Mouse (Mus musculus) testis, postnatal 14 days (tissue): Measurements from ENCODE around the gene Tmem39a.

ENCODE experiments used
- DNase-seq: peaks from one replicate; pipeline ENCODE4 v3.0.0; 2021; ENCODE audit warnings: low spot score

Gene Tmem39a

DNA sequence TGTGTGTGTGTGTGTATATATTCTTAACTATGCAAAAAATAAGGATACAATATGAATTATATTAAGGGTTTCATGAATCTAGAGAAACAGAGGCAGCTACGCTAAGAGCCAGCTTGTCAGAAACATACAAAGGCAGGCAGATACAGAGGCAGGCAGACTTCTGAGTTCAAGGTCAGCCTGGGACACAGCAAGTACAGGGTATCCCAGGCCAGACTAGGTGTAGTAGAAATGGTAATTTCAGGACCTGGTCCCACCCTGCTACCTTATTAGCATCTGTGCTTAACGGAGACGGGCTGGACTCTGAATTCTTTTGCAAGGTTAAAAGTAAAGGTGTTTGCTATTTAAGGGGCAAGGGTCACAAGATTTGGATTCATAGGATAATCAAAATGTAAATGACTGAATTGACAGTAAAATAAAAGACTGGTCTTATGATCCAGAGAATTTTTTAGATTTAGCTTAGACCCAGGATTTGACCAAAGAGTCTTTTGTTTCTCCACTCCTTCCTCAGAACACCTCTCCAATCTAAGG lies at the start of gene Tmem39a:
Tmem39a (plus strand) TSS at position 478 of the 528 bp plus-strand sequence.
- no peak for DNase-seq

GRCm38 (mm10) chr16:38510846-38511245 lies 47.7 kb upstream of the Tmem39a start:
- no peak for DNase-seq

GRCm38 (mm10) chr16:38519140-38519539 lies 39.4 kb upstream of the Tmem39a start:
- no peak for DNase-seq

DNA sequence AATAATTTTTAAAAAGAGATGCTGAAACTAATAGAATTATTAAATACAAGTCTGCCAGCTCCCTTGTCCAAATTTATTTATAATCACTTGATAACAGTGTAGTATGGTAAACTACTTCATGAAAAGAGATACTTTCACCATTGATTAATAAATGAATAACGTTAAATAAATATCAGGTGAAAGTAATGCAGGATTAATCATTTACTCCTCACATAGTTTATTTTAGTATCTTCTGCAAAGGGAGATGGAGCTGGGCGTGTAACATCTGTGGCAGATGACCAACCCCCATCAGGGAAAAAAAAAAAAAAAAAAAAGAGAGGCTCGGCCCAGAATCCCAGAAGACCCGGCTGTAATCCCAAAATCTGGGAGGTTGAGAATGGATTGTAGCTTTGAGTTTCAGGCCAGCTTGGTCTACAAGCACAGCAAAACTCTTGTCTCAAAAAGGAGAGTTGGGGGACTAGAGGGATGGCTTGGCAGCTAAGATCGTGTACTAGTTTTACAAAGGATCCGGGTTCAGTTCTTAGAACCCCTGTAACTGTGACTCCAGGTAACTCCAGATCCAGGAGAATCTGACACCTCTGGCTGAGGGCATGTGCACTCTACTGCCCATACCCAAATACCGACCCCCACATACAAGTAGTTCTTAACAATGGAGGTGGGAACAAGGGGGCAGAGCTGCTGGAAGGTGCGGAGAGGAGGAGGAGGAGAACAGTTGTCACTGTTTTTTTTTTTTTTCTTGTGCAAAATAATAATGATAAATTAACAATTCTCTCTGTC lies 37.1 kb upstream of the Tmem39a start:
- DNase-seq, result no peak

DNA sequence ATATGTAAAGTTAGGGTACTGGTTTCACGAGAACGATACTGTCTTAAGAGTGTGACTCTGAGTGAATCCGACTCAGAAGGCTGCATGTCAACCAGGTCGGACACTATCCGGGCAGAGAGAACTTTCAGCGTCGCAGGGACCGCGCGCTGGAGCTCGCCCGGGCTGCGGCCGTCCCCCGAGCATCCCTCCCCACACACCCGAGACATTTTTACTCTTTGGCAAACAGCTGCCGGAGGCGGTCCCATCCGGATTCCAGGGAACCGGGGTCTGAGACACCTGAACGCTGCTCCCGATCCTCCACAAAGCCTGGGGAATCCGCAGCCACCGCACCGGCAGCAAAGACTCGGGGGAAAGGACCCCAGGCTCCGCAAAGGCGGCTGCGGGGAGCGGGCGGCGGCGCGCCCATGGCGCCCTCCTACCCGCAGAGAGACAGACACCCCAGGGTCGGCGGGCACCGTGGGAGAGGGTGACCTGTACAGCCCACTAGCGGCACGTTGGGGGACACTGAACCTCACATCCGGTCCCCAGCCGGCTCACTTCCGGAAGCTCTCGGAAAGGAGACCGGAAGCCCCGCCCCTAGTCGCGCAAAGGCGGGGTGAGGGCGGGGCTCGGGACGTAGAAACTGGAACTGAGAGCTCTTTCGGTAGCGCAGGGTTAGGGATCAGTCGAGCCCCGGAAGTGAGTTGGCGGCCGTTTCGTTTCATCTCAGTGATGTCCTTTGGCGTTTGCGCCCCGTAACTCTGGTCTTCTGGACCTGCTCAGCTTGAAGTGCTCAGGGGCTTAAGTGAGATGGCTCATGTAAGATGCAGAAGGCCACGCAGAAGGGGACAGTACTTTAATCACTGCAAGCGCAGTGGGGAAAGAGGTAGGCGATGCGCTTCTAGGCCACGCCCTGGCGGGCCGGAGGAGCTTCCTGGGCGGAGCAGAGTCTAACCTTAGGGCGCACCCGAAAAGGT lies 36.1 kb upstream of the Tmem39a start, which contains the start of gene Timmdc1:
Timmdc1 (minus strand) TSS at position 535 of the 956 bp plus-strand sequence.
- peak; percentile 94 for DNase-seq

DNA sequence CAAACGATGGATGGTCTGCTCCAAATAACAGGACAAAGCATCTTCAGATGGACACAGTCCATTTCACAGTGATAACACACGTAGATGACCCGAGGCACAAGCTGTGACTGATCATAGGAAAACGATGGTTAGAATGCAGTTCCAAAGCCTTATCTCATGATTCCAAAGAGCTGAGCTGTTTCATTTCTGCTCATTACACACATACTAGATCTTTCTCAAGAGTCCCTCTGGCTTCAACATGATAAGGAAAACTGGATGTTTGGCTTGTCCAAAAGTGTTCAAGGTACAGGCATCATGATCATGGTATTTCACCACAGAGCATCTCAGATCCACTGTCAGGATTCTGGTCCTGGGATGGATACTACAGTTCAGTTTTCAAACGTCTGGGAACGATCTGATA lies 32.2 kb upstream of the Tmem39a start:
- no peak for DNase-seq

DNA sequence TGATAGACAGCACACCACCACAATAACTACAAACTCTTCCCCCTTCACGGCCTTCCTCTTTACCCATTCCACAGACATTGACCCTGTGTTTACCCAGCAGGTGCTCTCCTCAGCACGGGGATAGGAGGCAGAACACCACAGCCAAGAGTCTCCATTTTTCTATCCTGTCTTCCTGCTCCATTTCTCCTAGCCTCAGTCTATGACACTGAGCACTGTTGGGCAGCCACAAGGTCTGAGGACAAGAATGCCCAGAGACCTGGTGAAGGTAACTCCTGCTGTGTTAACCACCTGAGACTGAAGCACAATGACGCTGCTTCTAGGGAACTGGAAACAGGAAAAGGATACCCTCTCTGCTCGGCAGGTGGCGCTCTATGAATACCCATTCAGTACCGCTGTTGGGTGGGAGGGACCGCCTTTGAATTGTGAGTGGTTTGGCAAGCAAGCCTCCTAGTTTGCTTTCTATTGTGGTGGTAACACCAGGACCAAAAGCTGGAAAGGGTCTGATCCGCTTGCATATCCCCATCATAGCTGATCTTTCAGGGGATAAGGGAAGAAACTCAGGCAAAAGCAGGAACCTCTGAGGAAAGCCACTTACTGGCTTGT lies 21.9 kb upstream of the Tmem39a start:
- peak; percentile 24 for DNase-seq

DNA sequence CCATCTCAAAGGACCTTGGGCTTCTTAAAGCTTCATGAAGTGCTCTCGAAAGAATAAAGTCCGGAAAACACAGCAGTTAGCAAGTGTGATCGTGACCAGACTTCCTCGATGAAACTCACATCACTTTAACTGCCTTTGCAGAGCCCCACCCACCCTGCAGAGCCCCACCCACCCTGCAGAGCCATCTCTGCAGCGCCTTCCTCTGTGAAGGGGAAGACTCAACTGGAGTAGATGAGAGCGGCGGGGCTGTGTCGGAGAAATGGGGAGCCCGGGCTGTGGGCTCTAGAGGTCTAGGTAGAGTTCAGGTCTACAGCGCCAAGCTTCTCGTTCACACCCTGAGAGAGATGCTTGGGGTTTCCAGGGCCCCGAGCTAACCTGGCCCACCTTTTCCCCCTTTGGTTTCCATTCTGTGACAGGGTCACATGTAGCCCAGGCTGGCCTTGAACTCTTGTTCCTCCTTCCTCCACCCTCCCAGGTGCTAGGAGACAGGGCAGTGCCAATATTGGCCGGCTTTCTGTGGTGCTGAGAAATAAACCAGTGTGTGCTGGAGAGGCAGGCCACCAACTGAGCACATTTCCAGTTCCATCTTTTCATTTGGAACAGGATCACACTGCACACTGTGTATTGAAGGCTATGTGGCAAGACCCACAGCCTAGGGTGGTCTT lies 19.6 kb upstream of the Tmem39a start:
- DNase-seq, result no peak

DNA sequence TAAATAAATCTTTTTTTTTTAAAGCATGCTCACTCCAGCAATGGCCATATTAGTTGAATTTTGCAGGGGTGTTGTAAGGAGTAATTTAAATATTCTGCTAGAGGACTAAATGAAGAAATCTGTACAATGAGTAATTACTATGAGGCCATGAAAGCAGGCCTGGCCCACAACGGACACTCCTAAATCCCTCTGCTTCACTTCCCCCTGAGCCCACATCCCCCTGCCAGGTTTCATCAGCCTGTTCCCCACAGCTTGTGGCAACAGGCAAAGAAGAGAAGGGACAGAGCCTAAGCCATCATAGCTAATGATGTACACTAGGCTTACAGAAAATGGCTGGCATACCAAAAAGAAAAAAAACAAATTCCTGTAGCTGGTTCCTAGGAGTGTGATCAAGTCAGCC lies 10.5 kb upstream of the Tmem39a start:
- no peak for DNase-seq

DNA sequence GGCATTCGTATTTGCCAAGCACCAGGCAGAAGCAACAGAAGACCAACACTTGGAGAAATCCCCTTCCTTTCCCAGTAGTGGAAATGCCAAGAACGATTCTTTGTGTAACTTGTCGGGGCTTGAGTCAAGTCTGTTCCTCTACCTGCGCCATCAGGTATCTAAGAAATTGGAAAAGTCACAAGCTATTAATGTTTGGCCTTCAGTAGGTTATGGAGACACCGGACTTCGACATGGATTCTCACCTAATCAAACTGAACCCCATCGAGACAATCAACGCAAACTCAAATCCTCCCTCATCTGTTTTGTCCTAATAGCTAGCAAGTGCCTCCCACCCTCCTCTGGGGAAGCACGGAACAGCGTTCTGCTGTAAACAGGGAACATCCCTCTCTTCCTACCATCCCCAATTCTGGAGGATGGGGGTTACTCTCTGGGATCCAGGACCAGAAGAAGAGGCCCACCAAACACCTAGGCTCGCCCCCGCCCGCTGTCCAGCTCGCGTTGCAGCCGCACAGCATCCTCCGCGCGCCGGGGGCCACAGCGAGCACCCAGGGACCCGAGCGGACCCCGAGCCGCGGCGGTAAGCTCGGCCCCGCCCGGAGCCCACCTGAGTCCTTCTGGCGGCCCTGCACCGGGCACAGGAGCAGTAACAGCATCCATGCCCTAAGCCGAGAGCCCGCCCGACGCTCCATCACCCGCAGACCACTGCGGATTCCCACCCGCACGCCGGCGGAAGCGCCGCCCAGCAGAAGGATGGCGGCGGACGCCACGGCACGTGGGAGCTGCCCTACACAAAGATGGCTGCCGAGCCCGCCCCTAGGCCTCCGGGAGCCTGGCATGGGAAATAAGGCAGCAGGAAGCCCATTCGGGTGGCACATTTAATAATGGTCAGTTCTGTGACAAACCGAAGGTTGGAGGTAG lies 8.8 kb upstream of the Tmem39a start, which contains the start of gene Poglut1:
Poglut1 (minus strand) TSS at position 780 of the 918 bp plus-strand sequence.
- DNase-seq, result peak; percentile 82

GRCm38 (mm10) chr16:38555988-38556387 lies 2.5 kb upstream of the Tmem39a start:
- no peak for DNase-seq

GRCm38 (mm10) chr16:38562131-38562967 lies 3.9 kb downstream of the Tmem39a start:
- DNase-seq, result peak; percentile 95

DNA sequence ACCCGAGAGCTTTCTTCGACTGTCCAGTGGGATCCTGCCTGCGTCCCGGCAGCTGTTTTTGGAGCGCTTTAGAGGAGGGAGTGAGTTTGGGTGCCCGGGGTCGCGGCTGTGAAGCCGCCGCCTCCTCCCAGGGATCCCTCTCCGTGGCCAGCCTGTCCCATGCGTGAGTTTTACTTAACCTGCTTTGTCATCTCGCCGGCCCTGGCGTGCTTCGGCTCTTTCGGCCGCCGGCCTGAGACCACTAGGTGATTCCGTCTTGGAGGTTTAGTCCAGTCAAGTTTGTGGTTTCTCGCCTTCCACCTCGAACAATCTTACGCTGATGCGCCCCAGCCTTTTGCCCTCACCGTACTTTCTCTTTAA lies 4.5 kb downstream of the Tmem39a start:
- no peak for DNase-seq

DNA sequence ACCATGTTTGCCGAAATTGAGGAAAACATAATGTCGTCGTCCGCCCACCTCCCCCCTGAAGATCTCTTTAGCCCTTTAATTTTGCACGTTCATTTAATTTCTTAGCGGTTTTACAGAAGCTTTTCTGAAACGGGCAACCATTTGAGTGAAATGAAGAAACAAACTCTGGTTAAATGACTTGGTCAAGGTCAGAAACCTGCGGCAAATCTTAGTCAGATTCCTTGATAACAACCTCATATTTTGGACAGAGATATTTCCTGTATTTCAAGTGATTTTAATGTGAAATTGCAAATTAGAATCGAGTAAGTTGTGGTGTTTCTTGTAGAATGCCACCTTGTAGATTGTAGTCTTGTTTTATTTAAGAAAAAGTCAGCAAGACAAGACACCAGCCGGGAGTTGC lies 5.0 kb downstream of the Tmem39a start:
- DNase-seq, result no peak

DNA sequence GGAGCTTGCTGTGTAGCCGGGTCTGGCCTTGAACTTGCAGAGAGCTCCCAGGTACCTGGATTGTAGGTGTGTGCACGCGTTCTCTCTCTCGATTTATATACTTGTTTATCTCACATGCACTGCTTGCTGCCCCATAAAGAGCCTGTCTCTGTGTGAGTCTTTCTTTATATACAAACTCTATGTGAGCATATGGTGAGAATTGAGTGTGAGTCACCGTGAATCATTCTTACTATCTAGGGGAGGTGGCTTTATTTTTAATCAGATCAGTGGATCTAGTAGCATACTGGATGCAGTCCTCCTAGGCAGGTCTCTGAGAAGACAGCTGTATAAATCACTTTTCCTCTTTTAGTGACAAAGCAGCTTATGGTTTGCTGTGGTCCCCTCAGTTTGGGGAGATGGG lies 9.7 kb downstream of the Tmem39a start:
- DNase-seq, result no peak

DNA sequence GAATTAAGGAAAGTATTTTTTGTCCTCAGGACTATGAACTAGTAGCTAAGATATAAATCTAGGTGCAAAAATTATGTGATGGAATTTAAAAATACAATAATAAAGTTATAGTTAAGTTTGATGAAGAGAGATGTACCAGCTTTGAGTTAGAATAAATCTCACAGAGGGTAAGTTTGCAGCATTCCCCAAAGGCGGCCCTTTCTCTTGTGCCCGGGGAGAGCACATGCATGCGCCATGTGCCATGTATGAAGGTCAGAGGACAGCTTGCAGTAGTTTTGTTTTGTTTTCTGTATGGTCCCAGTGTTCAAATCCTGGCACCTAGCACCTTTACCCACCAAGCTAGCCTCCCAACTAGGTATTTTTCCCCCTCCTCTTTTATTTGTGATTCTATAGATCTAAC lies 13.0 kb downstream of the Tmem39a start:
- DNase-seq, result no peak

GRCm38 (mm10) chr16:38584761-38585160 lies 26.3 kb downstream of the Tmem39a start:
- DNase-seq, result no peak

DNA sequence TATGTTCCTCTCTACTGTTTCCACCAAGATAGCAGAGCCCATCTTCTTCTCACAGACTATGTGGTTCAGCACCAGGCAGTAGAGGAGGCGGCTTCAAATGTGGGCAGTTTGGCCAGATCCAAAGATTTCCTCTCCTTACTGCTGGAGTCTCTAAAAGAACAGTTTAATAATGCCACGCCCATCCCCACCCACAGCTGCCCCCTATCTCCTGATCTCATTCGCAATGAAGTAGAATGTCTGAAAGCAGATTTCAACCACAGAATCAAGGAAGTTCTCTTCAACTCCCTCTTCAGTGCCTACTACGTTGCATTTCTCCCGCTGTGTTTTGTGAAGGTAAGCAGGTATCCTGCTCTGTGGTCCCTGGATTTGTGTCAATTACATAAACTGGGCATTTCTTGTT lies 26.7 kb downstream of the Tmem39a start:
- DNase-seq, result no peak

- DNase-seq, result no peak
These were observed 28.7 kb downstream of the Tmem39a start for GRCm38 (mm10) chr16:38587163-38587562.

GRCm38 (mm10) chr16:38587572-38587971 lies 29.1 kb downstream of the Tmem39a start:
- DNase-seq, result no peak
